Mouse (Mus musculus): ENCODE measurements around the gene Fgfbp3.
"Not testable (repeated sequence)": the region's sequence is repeated elsewhere in the genome, so short reads cannot be mapped to it uniquely, and the experiment has no call there.

The Fgfbp3 gene

DNA sequence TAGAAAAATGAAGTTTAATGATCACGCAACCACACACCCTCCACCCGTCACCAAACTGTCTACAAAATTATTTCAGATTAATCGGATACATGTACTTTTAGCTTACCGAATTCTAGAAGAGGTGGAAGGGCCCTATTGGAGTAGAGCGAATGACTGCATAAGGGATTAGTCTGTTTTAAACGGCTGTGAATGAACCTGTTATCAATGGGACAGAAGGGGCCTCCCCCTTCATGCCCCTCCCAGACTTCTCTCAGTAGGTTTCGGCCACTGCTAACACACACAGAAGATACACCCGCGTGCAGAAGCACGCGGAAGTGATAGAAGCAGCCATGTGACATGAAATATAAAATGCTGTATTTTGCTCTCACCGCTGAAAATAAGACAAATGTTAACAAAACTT, at the start of gene Fgfbp3:
Gene Fgfbp3 (minus strand): TSS at position 150 of the 400 bp plus-strand sequence.
- no peak for DNase-seq

DNA sequence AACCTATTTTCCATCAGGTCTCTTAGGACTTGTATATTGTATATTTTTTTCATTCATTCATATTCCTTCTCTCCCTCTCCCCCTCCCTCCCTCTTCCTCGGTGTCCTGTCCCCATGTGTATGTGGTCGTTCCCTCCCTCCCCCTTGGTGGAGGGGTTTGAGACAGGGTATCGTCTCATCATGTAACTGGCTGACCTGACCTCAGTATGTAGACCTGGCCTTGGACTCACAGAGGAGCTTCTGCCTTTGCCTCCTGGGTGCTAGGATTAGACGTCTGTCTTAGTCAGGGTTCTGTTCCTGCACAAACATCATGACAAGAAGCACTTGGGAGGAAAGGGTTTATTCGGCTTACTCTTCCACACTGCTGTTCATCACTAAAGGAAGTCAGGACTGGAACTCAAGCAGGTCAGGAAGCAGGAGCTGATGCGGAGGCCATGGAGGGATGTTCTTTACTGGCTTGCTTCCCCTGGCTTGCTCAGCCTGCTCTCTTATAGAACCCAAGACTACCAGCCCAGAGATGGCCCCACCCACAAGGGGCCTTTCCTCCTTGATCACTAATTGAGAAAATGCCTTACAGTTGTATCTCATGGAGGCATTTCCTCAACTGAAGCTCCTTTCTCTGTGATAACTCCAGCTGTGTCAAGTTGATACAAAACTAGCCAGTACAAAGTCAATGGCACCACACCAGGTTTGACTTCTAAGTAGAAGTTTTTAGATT, 43.3 kb upstream of the Fgfbp3 start:
- not testable (repeated sequence) for DNase-seq

DNA sequence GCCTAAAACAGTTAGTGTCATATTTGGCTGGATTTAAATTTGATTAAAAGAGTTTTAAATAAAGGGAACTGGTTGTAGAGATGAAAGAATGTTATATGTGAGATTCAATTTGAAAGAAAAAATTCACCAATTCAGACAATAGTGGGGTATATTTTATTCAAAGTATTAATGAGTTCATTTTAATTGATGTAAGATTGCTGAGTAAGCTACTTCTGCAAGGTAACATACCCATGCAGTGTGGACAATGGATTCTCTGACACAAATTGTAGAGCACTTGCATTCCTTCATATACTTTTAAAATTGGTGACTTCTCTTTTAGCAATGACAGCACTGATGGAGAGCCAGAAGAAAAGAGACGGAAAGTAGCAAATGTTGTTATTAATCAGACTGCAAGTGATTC, 41.9 kb upstream of the Fgfbp3 start:
- DNase-seq: no peak

DNA sequence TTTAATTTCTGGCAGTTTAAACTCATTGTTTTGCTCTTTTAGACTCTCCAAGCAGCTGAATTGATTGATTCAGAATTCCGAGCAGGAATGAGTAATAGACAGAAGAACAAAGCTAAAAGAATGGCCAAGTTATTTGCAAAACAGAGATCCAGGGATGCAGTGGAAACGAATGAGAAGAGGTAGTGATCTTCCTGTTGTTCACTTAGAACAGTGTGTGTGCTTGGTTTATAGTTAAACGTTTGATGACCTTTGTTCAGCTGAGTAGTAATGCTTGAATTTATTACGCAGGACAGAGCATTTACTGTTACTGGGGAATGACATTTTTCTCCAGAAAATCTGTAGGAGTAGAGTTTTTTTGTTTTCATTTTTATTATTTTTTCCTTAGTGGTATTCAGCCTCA, 38.9 kb upstream of the Fgfbp3 start:
- no peak for DNase-seq

GRCm38 (mm10) chr19:36953637-36954206, 34.3 kb upstream of the Fgfbp3 start:
- DNase-seq: no peak

- no peak for DNase-seq
These were observed 20.6 kb upstream of the Fgfbp3 start for GRCm38 (mm10) chr19:36940064-36940463.

DNA sequence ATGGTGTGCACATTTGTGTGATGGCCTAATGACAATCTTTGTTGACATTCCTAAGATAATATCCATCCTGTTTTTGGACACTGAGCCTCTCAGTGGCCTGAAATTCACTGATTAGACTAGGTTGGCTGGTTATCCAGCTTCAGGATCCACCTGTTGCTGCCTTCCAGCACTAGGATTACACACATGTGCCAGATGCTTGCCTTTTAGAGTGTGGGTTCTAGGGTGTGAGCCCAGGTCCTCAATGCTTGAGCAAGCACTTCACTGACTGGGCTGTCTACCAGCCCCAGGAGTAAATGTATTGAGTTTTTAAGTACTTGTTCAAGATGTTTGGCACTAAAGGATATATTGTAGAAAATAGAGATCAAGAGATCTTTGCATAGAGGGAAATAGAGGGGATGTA, 18.6 kb upstream of the Fgfbp3 start:
- DNase-seq: no peak

DNA sequence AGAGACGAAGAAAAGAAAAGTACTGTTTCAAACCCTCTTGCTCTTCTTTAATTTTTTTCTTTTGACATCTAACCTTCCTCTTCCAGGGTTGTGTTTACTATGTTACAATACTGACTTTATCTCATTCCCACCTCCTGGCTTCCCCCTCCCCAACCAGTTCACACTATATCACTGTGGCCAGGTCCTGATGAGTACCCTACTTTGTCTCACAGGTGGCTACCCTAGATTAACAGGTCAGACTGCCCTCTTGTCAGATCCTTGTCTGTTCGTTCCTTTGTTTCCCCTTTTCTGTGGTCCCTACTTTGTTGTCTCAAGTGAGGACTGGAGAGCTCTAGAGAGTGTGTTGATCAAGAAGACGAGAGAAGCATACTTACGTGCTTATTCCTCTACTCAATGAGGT, 16.9 kb upstream of the Fgfbp3 start:
- DNase-seq: no peak

DNA sequence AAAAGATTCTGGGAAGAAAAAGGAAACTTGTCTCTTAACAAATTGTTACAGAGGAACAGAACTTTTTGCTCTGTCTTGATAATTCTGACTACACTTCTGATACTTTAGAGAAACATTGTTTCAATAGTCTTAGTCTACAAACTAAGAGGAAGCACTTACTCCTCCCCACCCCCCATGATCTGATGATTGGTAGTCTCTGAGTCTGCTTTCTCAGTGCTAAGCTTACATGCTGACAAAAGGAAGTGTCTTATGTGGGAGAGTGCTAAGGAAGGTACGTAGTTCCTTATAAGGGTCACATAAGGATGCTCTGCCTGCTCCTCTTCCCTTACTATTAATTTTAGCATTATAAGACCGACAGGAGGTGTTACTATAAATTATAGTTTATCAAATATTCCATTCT, 13.2 kb upstream of the Fgfbp3 start:
- no peak for DNase-seq

GRCm38 (mm10) chr19:36932097-36932496, 12.7 kb upstream of the Fgfbp3 start:
- no peak for DNase-seq

GRCm38 (mm10) chr19:36929816-36930215, 10.4 kb upstream of the Fgfbp3 start:
- DNase-seq: no peak

DNA sequence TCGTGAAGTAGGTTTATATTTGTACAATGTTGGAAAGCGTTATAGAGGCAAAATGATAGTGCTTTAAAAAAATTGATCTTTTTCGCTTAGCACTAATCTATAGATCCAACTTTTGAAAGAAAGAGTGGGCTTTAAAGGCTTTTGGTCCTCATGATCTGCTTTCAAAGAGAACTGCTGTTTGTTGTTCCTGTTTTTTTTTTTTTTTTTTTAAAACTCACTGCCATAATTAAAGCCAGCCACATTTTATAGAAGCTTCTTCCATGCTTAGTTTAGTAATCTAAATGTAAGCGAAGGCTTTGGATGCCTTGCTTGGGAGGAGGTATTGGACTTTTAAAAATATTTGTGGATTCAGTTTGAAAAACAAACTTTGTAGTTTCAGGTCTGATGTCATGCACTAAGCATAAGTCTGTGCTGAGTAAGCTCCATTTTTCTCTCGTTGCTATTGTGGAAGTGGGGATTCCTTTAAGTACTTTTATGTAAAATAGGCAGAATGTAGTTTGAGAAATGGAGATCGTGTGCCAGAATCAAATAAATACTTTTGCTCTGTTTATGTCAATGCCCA, 8.5 kb upstream of the Fgfbp3 start:
- DNase-seq: no peak

DNA sequence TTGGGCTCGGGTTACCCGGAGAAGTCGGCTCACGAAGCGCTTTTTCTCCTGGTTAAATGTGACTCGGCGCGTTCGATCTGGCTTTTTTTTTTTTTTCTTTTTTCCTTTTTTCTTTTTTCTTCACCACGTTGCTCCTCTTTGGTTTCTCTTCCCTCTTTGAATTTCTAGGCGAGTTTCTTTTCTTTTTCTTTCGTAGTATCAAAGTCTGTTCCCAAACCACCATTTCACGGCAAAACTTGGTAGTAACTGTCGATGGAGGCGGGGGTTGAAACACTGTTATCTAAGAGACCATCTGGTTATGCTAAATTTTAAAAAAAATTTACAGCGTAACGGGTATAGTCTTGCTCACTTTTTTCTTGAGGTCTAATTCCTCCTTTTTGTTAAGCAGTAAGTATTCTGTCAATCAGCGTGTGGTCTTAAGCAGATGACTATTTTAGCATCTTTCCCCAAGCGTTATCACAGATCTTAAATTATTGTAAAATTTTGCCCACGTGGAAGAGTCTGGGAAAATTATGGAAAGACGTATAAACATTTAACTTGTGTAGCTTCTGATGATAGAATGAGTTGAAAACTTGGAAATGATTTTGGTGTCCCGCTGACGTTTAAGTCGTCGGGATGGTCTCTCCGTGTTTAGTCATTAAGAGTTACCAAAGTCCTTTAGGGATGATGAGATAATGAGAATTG, 7.3 kb upstream of the Fgfbp3 start:
- DNase-seq: no peak

DNA sequence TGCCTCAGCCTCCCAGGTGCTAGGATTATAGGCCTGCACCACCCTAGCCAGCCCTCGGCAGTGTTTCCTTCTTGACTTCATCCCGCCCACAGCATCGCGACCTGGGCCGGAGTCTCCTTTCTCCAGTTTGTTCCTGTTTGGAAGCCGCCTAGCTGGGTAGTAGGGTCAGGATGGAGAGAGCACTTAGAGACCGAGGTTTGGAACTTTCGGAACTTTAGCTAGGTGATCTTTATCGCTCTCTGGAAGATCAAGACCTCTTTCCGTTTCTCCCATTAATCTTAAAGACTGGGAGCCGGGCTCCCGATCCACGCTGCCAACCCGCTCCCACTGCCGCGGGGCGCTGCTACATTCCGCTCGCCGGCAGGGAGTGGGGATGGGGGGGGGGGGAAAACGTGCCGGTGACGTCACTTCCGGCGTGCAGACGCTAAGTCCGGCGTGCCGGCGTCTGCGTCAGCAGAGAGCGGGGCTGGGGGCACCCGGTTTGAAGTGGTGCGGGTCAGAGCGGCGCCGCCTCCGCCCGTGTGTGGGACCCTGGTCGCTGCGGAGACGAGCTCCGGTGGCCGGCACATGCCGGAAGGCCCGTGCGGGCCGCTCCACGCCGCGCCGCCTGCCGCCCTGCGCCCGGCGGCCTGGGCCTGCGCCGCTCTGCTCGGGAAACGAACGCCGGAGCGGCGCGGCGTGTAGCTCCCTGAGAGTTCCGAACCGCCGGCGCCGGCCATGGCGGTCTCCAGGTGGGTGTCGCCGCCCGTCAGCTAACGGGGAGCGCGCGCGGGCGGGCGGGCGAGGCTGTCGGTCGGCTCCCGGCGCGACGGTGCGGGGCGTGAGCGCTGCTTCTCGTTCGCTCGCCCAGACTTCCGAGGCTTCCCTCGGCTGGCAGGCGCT, 6.5 kb upstream of the Fgfbp3 start, which contains the start of gene Btaf1:
Gene Btaf1 (plus strand): TSS at position 409 of the 882 bp plus-strand sequence.
- DNase-seq: peak; percentile 87

DNA sequence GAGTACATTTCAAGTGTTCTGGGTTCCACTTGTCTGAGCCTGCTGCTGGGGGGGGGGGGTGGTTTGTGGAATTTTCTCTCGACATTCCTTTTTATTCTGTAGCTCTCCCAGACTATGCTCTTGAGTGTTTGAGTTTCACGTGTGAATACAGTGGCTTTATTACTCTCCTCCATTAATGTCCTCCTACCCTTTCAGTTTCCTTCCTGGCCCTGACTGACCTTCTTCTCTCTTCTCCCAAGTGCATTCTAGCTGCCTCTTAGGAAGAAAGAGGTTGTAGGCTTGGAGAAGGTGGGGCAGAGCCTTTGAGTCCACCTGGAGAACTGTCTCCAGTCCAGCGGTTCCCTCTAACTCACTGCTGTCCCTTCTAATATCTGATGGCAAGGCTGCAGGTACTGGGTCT, 3.5 kb upstream of the Fgfbp3 start:
- no peak for DNase-seq

GRCm38 (mm10) chr19:36922015-36922414, 2.6 kb upstream of the Fgfbp3 start:
- no peak for DNase-seq

DNA sequence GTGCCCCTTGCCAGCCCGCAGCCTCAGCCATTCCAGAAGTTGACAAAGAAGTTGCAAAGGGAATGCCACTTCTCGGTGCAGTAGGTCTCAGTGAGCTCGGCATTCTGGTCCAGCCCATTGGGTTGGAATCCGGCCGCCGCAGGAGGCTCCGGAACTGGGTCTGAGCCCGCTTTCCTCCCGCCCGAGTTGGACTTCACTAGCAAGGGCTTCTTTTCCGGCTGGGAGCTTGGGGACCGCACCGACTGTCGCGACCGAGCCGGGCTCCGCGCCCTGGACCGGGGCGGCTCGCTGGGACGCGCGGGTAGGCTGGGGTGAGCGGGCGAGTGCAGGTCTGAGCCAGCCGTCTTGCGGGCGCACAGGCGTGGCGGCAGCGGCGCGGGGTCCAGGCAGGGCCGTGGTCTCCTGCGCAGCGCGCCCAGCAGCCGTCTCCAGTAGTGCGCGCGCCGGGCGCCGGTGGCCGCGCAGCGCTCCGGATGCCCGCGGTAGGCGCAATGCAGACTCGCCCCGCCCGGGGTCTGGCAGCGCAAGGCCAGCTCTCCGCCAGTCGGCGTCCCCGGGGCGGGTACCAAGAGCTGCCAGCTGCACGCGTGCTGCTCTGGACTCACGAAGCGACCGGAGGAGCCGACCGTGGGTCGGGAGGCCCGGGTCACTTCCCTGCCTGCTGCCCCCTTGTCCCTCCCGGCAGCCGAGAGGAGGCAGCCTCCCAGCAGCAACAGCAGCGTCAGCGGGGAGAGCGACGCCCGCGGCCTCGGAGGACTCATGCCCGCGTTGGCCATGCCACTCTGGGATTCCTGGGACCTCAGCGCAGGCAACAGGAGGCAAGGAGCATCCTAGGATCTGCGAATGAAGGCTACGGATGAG, 744 bp downstream of the Fgfbp3 start:
- DNase-seq: peak; percentile 79

- no peak for DNase-seq
These were observed 2.5 kb downstream of the Fgfbp3 start for GRCm38 (mm10) chr19:36916876-36917389.

GRCm38 (mm10) chr19:36916206-36916605, 3.2 kb downstream of the Fgfbp3 start:
- DNase-seq: no peak

GRCm38 (mm10) chr19:36913064-36913463, 6.4 kb downstream of the Fgfbp3 start:
- no peak for DNase-seq

- no peak for DNase-seq
These were observed 8.9 kb downstream of the Fgfbp3 start for GRCm38 (mm10) chr19:36910424-36911045.

Data from thymus, postnatal 4 days (tissue).